Mouse (Mus musculus) midbrain, embryonic 12.5 days (tissue): ENCODE measurements around the gene Ptgfrn. TPM values are rescaled to one million over a fixed set of nuclear protein-coding genes. Genes with fewer than 3 reads are reported as not detected.

Experiments used
- ATAC-seq: fragments of 200-750 bp; cut with Nextera tagmentation; 2 replicates; pipeline ENCODE4 v1.8.0; 2017; ENCODE audit warnings: low read depth, moderate TSS enrichment, moderate library complexity; ENCODE audit not compliant: low FRiP score
- H3K27ac ChIP-seq: fragments of 300-500 bp; sonication (generic); replicated peaks from 2 replicates; pipeline ENCODE4 v1.5.1; 2016; ENCODE audit warnings: mild to moderate bottlenecking
- H3K27me3 ChIP-seq: fragments of 300-500 bp; sonication (generic); 2 replicates; pipeline ENCODE4 v1.6.1; 2016; ENCODE audit warnings: mild to moderate bottlenecking
- H3K36me3 ChIP-seq: fragments of 300-500 bp; sonication (generic); 2 replicates; pipeline ENCODE4 v1.6.1; 2016
- H3K4me1 ChIP-seq: fragments of 300-500 bp; sonication (generic); 2 replicates; pipeline ENCODE4 v1.6.1; 2016
- H3K4me2 ChIP-seq: fragments of 300-500 bp; sonication (generic); replicated peaks from 2 replicates; pipeline ENCODE4 v1.6.1; 2016; ENCODE audit warnings: mild to moderate bottlenecking, moderate library complexity
- H3K4me3 ChIP-seq: fragments of 300-500 bp; sonication (generic); 2 replicates; pipeline ENCODE4 v1.5.1; 2016; ENCODE audit warnings: mild to moderate bottlenecking
- H3K9ac ChIP-seq: fragments of 300-500 bp; sonication (generic); replicated peaks from 2 replicates; pipeline ENCODE4 v1.6.1; 2016; ENCODE audit warnings: mild to moderate bottlenecking, moderate library complexity
- H3K9me3 ChIP-seq: fragments of 300-500 bp; sonication (generic); 2 replicates; pipeline ENCODE4 v1.6.1; 2016; ENCODE audit warnings: mild to moderate bottlenecking
- WGBS: fragments of 180-500 bp; shearing (Covaris S2); methylation state at CpG from one replicate; pipeline ENCODE4 v1.1.7; 2016; 5-methylcytosine and 5-hydroxymethylcytosine counted together
- polyA plus RNA-seq: library from polyadenylated mRNA; unstranded; fragments of >200 nt; fragmentation: Nextera tagmentation; extraction: Ambion mirVana; gene quantifications from 2 replicates; pipeline ENCODE4 v1.2.1, GENCODE M21; 2016

The Ptgfrn gene
- polyA plus RNA-seq, 1 experiment from 2014 or later = 1.9 TPM

DNA sequence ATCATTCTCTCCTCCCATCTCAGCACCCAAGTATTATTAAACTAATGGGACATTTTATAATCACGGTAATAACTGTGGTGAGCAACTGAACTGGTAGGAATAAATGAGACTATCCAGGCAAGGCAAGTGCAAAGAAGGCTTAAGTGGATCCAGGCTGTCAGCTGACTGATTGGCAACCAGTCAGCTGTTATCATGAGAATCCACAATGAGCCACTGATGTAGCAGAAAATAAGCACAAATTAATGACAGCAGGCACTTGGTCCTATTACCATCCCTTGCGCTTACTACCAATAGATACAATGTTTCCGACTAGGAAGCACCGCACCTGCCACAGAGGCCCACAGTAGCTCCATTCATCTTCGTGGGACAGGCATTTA is 2.4 kb upstream of the Ptgfrn start:
- H3K4me1 ChIP-seq = peaks cover 41% of the 10 kb centered on the region
- no peak for ATAC-seq

DNA sequence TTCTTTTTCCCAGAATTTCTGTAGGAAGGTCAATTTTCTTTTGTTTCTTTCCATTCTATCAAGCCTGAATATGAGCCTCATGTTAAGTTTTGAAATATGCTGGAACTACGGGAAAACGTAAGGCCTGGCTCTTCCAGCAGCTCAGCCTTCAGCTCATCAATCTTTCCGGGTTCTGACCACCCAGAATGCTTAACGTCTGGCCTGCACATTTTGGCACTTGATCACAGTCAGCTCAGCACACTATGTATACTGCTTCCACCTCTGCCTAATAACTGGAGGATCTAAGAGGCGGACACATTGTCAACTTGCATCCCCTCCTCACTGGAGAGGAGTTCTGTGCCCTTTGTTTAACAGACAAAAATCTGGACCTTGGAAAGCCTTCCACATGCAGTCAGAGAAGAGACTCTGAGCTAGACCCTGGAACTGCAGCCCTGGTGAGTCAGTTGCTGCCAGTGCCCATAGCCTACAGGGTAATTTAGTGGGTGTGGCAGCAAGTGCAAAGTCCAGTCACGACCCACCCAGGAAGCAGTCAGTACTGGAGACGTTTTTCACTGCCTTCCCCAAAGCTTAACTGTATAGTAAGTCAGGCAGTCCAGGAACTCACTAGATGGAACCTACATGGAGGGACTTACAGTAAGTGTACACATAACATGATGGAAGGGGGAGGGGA is 1.9 kb upstream of the Ptgfrn start:
- H3K27me3 ChIP-seq = peaks cover 39% of the 10 kb centered on the region
- 60% methylated on average over 7 of the region's 7 CpGs for WGBS
- no peak overlapping the region for H3K27ac ChIP-seq
- H3K9me3 ChIP-seq = no peaks in the 10 kb centered on the region
- H3K4me1 ChIP-seq = peaks cover 44% of the 10 kb centered on the region
- no peak for ATAC-seq
- H3K9ac ChIP-seq = no peak overlapping the region
- H3K4me3 ChIP-seq = no peak overlapping the region
- no peaks in the 10 kb centered on the region for H3K36me3 ChIP-seq
- no peak overlapping the region for H3K4me2 ChIP-seq

More for the DNA sequence above, 2.4 kb upstream of the Ptgfrn start:
- Histone ChIP-seq H3K36me3 (no peaks in the 10 kb centered on the region), H3K9ac (no peak overlapping the region), H3K9me3 (no peaks in the 10 kb centered on the region), H3K27ac (no peak overlapping the region), H3K27me3 (peaks cover 37% of the 10 kb centered on the region), H3K4me3 (no peak overlapping the region), H3K4me2 (no peak overlapping the region)
- 87% methylated on average over 5 of the region's 5 CpGs for WGBS

DNA sequence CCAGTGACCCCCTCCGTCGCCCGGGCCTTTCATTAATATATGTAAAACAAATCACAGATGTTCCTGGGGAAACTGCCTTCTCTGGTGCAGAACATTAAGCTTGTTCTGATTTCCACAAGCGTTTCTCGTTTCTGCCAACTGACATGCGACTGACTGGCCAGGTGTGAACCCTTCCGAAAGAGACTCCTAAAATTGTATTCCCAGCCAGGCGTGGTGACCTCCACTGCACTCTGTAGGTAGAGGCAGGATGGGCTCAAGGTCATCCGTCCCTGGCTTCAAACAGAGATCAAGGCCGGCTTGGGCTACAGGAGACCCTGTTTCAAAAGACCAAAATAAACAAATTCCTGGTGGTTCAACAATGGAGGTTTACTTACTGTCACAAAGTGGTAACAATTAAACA is 1.2 kb upstream of the Ptgfrn start:
- H3K4me2 ChIP-seq = no peak overlapping the region
- no peak overlapping the region for H3K9ac ChIP-seq
- 50% methylated on average over 10 of the region's 10 CpGs for whole genome bisulfite sequencing
- no peak for ATAC-seq
- H3K27me3 ChIP-seq = peaks cover 39% of the 10 kb centered on the region
- H3K4me1 ChIP-seq = peaks cover 42% of the 10 kb centered on the region
- no peaks in the 10 kb centered on the region for H3K9me3 ChIP-seq
- H3K27ac ChIP-seq = no peak overlapping the region
- H3K4me3 ChIP-seq = no peak overlapping the region
- H3K36me3 ChIP-seq = no peaks in the 10 kb centered on the region

DNA sequence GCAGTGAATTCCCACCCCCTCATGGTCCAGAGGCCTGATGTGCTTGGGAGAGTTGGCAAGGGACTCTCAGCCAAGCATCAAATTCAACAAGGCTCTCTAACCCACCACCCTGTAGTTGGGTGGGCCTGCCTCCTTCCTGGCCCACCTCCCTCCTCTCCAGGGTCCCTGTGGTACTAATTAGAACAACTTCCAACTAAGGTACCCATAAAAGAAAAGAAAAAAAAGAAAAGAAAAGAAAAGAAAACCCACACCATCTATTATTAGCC is 693 bp upstream of the Ptgfrn start:
- H3K9ac ChIP-seq = peak overlapping the region; percentile 92; the same call in 1 of the 2 replicates
- H3K27me3 ChIP-seq = peaks cover 39% of the 10 kb centered on the region
- peak overlapping the region; percentile 84 for H3K4me3 ChIP-seq
- ATAC-seq = peak; percentile 30; the same call in 1 of the 2 replicates
- peaks cover 45% of the 10 kb centered on the region for H3K4me1 ChIP-seq
- H3K9me3 ChIP-seq = no peaks in the 10 kb centered on the region
- H3K4me2 ChIP-seq = peak overlapping the region; percentile 92
- H3K36me3 ChIP-seq = no peaks in the 10 kb centered on the region
- peak overlapping the region; percentile 65; the same call in 1 of the 2 replicates for H3K27ac ChIP-seq

DNA sequence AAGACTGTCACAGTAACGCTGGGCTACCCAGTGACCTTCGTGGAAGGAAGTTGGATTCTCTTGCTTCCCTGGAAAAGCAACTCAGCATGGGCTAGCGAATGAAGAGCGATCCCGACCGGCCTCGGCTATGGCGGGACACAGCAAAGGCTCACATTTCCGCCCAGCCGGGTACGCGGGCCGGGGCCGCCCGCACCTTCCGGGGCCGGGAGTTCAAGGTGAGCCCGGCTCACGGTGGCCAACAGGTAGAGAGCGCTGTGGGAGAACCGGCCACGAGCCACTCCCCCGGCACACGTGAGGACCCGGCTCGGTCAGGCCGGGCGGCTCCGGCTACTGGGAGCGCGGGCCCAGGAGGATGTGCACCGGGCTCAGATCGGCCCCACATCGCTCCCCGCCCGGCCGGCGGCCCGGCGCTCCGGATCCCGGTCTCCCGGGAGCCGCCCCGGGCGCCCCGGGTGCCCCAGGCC is 488 bp downstream of the Ptgfrn start:
- under 1% methylated on average over 31 of the region's 47 CpGs for WGBS
- Histone ChIP-seq H3K9me3 (no peaks in the 10 kb centered on the region), H3K4me3 (peak overlapping the region; percentile 84), H3K4me1 (peaks cover 57% of the 10 kb centered on the region), H3K4me2 (peak overlapping the region; percentile 92), H3K27me3 (peaks cover 39% of the 10 kb centered on the region), H3K27ac (peak overlapping the region; percentile 65), H3K36me3 (no peaks in the 10 kb centered on the region), H3K9ac (peak overlapping the region; percentile 92)
- peak; percentile 62 for ATAC-seq

DNA sequence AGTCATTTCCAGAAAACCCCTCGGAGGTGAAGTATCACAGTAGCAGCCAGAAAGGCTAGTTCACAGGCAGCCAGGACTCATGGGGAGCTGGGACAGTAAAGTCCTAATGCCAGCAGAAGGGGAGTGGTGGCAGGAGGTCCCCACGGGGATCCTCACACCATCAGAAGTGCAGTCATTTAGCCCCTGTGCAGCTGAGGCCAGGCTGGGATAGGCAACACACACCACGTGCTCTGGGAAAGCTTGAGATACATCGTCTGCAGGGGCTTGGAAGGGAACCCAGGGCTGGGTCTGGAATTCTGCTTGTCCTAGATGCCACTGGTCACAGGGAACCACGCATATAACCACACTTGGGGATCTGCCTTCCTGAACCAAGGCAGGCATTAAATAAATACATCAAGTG is 1.2 kb downstream of the Ptgfrn start:
- H3K9ac ChIP-seq = peak overlapping the region; percentile 92; the same call in 1 of the 2 replicates
- no peaks in the 10 kb centered on the region for H3K36me3 ChIP-seq
- no peak for ATAC-seq
- H3K4me3 ChIP-seq = peak overlapping the region; percentile 84
- WGBS = 19% methylated on average over 5 of the region's 5 CpGs
- H3K9me3 ChIP-seq = no peaks in the 10 kb centered on the region
- peak overlapping the region; percentile 92 for H3K4me2 ChIP-seq
- no peak overlapping the region for H3K27ac ChIP-seq
- H3K27me3 ChIP-seq = peaks cover 35% of the 10 kb centered on the region
- peaks cover 59% of the 10 kb centered on the region for H3K4me1 ChIP-seq

DNA sequence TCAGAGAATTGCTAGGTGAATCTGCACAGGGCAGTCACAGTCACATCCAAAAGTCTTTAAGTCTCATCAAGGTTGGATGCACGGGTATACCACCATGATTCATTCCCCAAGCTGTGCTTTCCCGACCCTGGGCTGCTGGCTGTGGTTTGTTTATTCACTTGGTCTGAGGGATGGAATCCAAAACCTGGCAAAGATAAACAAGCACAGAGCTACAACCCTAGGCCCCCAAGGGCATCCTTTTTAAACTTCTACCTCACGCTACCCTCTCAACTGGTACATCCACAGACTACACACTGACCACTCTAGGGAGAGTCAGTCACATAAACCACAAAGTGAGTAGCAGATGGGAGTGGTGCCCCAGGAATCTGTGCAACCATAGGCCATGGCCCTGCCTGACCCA is 1.8 kb downstream of the Ptgfrn start:
- H3K27ac ChIP-seq = no peak overlapping the region
- WGBS = 70% methylated on average over 3 of the region's 3 CpGs
- no peak overlapping the region for H3K9ac ChIP-seq
- H3K4me3 ChIP-seq = no peak overlapping the region
- H3K9me3 ChIP-seq = no peaks in the 10 kb centered on the region
- peak overlapping the region; percentile 92 for H3K4me2 ChIP-seq
- H3K4me1 ChIP-seq = peaks cover 59% of the 10 kb centered on the region
- peaks cover 31% of the 10 kb centered on the region for H3K27me3 ChIP-seq
- H3K36me3 ChIP-seq = no peaks in the 10 kb centered on the region
- ATAC-seq = no peak

DNA sequence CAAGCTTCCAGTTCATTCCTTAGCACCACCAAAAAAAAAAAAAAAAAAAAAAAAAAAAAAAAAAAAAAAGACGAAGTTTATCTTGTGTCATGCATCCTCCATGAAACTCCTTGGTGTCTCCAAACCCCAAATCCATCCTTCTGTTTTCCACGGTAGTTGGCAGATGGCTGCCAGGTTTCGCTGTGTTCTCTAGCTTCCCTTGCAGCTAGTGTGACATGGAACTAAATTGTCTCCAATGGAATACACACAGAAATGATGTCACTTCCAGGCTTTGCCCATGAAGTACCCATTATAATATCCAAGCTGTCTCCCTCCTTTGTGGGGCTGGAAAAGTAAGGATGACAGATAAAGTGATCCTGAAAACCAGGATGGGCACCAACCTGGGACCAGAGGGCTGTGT is 3.8 kb downstream of the Ptgfrn start:
- Histone ChIP-seq H3K27ac (no peak overlapping the region), H3K9me3 (no peaks in the 10 kb centered on the region), H3K4me1 (peaks cover 55% of the 10 kb centered on the region), H3K9ac (no peak overlapping the region), H3K27me3 (peaks cover 20% of the 10 kb centered on the region), H3K4me3 (no peak overlapping the region), H3K36me3 (no peaks in the 10 kb centered on the region), H3K4me2 (no peak overlapping the region)
- ATAC-seq = no peak
- WGBS = 92% methylated on average over 3 of the region's 3 CpGs

DNA sequence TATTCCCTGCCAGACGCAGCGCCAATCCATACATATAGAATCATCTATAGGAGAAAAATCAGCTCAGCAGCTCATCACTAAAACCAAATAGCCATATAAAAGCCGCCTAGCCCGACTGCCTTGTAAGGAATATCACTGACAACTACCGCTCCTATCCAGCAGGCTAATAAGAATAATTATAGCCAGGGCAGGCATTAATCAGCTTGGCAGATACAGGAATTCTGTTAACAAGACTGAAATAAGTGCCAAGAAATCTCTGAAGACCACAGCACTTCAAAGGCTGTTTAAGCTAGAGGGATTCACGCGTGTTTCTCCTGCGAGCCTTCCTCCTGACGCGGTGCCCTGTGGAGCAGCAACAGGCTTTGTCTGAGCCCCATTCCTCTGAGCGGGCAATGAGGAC is 4.6 kb downstream of the Ptgfrn start:
- no peak overlapping the region for H3K4me3 ChIP-seq
- no peaks in the 10 kb centered on the region for H3K36me3 ChIP-seq
- H3K27me3 ChIP-seq = peaks cover 20% of the 10 kb centered on the region
- H3K4me2 ChIP-seq = no peak overlapping the region
- no peak overlapping the region for H3K9ac ChIP-seq
- ATAC-seq = no peak
- 76% methylated on average over 11 of the region's 11 CpGs for WGBS
- H3K9me3 ChIP-seq = no peaks in the 10 kb centered on the region
- H3K4me1 ChIP-seq = peaks cover 54% of the 10 kb centered on the region
- no peak overlapping the region for H3K27ac ChIP-seq

DNA sequence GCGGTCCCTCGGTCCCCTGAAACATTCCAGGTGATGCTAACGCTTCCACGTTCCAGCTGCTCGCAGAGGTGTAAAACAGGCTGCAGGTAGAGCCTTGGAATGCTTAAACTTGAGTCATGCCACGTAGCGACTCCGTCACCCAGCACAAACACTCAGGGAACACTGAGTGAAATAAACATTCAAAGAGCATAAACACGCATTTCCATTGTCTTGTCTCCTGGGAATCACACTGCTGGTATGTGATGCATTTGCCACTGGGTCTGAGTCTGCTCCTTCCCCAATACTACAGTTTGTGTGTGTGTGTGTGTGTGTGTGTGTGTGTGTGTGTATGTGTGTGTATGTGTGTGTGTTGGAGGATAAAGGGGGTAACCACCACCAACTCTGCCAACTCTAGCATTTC is 5.2 kb downstream of the Ptgfrn start:
- H3K27ac ChIP-seq = no peak overlapping the region
- no peak overlapping the region for H3K4me2 ChIP-seq
- no peak overlapping the region for H3K4me3 ChIP-seq
- peaks cover 20% of the 10 kb centered on the region for H3K27me3 ChIP-seq
- H3K9ac ChIP-seq = no peak overlapping the region
- H3K36me3 ChIP-seq = no peaks in the 10 kb centered on the region
- H3K4me1 ChIP-seq = peaks cover 52% of the 10 kb centered on the region
- 94% methylated on average over 9 of the region's 9 CpGs for WGBS
- ATAC-seq = no peak
- H3K9me3 ChIP-seq = no peaks in the 10 kb centered on the region

DNA sequence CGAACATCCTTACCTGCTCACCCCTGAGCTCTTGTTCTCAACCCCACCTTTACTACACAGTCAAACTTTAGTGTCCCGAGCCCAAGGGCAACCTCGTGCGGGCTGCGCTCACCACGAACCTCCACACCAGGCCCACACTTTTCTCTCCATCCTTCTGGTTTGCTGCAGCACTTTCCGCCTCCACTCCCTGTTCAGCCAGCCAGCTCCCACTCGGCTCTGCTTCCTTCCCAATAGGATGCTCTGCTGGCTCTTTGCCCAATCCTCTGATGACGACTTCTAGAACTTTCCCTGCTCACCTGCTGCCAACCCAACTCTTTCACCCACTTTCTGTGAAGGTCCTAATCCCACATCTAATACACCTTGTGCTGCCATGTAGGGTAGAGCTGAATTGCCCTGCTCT is 6.3 kb downstream of the Ptgfrn start:
- no peak overlapping the region for H3K27ac ChIP-seq
- no peaks in the 10 kb centered on the region for H3K36me3 ChIP-seq
- peaks cover 14% of the 10 kb centered on the region for H3K27me3 ChIP-seq
- H3K9me3 ChIP-seq = no peaks in the 10 kb centered on the region
- WGBS = 92% methylated on average over 9 of the region's 9 CpGs
- no peak overlapping the region for H3K9ac ChIP-seq
- H3K4me3 ChIP-seq = no peak overlapping the region
- H3K4me1 ChIP-seq = peaks cover 46% of the 10 kb centered on the region
- no peak for ATAC-seq
- H3K4me2 ChIP-seq = no peak overlapping the region

DNA sequence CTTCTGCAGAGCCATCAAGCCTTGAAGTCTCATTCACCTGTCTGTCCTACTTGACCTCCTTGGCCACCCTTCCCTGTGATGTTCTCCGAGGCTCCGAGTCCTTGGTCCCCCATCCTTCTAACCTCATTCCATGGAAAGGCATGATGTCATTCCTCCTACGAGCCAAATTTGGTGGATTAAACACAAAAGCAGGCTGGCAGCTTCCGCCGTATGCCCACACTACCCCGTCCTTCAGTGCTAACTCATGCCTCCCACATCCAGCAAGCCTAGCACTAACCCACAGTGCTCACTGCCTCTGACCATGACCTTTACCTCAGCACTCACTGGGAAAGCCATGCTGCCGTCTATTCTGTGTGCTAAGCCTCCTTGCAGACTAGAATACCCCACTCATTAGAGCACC is 8.0 kb downstream of the Ptgfrn start:
- 0 out of 2 replicates have a peak, but pooled peaks cover 3% of the 10 kb centered on the region for H3K27me3 ChIP-seq
- no peaks in the 10 kb centered on the region for H3K9me3 ChIP-seq
- H3K4me2 ChIP-seq = no peak overlapping the region
- peaks cover 36% of the 10 kb centered on the region for H3K4me1 ChIP-seq
- no peaks in the 10 kb centered on the region for H3K36me3 ChIP-seq
- 88% methylated on average over 7 of the region's 7 CpGs for WGBS
- no peak overlapping the region for H3K9ac ChIP-seq
- ATAC-seq = no peak
- H3K27ac ChIP-seq = no peak overlapping the region
- no peak overlapping the region for H3K4me3 ChIP-seq

DNA sequence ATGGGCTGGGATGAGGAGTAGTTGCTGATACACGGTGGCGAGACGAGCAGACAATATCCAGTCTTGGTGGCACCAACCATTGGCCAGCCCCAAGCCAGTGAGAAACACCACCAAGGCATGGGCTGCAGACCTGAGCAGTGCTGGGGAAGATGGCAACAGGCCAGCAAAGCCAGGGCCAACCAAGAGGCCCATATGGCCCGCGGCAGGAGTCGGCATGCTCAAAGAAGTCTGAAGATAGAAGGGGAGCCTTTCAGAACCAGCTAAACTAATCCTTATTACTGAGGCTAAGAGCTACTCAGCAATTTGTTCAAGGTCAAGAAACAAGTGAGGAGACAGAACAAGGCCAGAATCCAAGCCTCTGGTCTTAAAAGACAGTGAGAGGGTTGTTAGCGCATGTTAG is 8.9 kb downstream of the Ptgfrn start:
- no peak overlapping the region for H3K9ac ChIP-seq
- H3K9me3 ChIP-seq = no peaks in the 10 kb centered on the region
- H3K27me3 ChIP-seq = 0 out of 2 replicates have a peak, but pooled peaks cover 3% of the 10 kb centered on the region
- no peak overlapping the region for H3K4me2 ChIP-seq
- no peaks in the 10 kb centered on the region for H3K36me3 ChIP-seq
- 77% methylated on average over 7 of the region's 7 CpGs for WGBS
- no peak overlapping the region for H3K27ac ChIP-seq
- H3K4me3 ChIP-seq = no peak overlapping the region
- peaks cover 37% of the 10 kb centered on the region for H3K4me1 ChIP-seq
- no peak for ATAC-seq
